8 mouse cellular contexts compared by ENCODE assay signal in genomic region chr10:119239969-119240721, GRCm38 (mm10). TPM values are rescaled to one million over a fixed set of nuclear protein-coding genes. Genes with fewer than 3 reads are reported as not detected.
A peak's percentile ranks its signal among the peaks of the same experiment; 100 is the strongest.
DNase-seq lines count a peak whose midpoint lies in the region; ATAC-seq and TF ChIP-seq lines count a peak whose summit lies in the region.

TSS of gene Cand1 (minus strand) at chr10:119240055.

- H3K27ac ChIP-seq in bone marrow macrophage, adult 2 months (ENCODE audit: insufficient read depth, low read depth, low read length), result peak within 1 kb of the TSS; percentile 83
- H3K27ac ChIP-seq in embryonic fibroblast, embryonic 13.5 days (ENCODE audit: insufficient read depth, low read length), result peak within 1 kb of the TSS; percentile 89
- peak within 1 kb of the TSS; percentile 99 for H3K27ac ChIP-seq in kidney, embryonic 14.5 days (ENCODE audit: low read depth, low read length)
- peak within 1 kb of the TSS; percentile 99 for H3K27ac ChIP-seq in limb, embryonic 15.5 days

- no peak for TF ChIP-seq POLR2A in bone marrow macrophage, adult 2 months (IDR thresholded peaks at IDR 0.05; ENCODE audit: borderline replicate concordance, low read depth, low read length)
- peak; percentile 87 for TF ChIP-seq POLR2A in embryonic fibroblast, embryonic 13.5 days (IDR thresholded peaks at IDR 0.05; ENCODE audit: low read depth, low read length)

- WGBS in kidney, embryonic 14.5 days, result under 1% methylated on average over 65 of the region's 67 CpGs
- WGBS in limb, embryonic 15.5 days, result under 1% methylated on average over 64 of the region's 67 CpGs

- peaks cover 7% of the 10 kb centered on the region for H3K4me1 ChIP-seq in bone marrow macrophage, adult 2 months (ENCODE audit: control insufficient read depth, insufficient read depth, low read length)
- no peaks in the 10 kb centered on the region for H3K4me1 ChIP-seq in embryonic fibroblast, embryonic 13.5 days (ENCODE audit: control insufficient read depth, insufficient read depth, low read length)
- H3K4me1 ChIP-seq in kidney, embryonic 14.5 days (ENCODE audit: control insufficient read depth, insufficient read depth, low read length), result peaks cover 11% of the 10 kb centered on the region; the same call in 1 of the 2 replicates
- peaks cover 10% of the 10 kb centered on the region for H3K4me1 ChIP-seq in limb, embryonic 15.5 days

- H3K27me3 ChIP-seq in kidney, embryonic 14.5 days (ENCODE audit: control insufficient read depth, insufficient read depth, low read length), result no peaks in the 10 kb centered on the region
- H3K27me3 ChIP-seq in limb, embryonic 15.5 days, result no peaks in the 10 kb centered on the region

- H3K9ac ChIP-seq in kidney, embryonic 14.5 days (ENCODE audit: low read depth, low read length), result peak within 1 kb of the TSS; percentile 98
- H3K9ac ChIP-seq in limb, embryonic 15.5 days, result peak within 1 kb of the TSS; percentile 99

- TF ChIP-seq CTCF in bone marrow macrophage, adult 2 months (IDR thresholded peaks at IDR 0.05; ENCODE audit: low read depth, low read length), result no peak
- no peak for TF ChIP-seq CTCF in embryonic fibroblast, embryonic 13.5 days (IDR thresholded peaks at IDR 0.05; ENCODE audit: borderline replicate concordance, insufficient read depth, low read length)

- peak; percentile 97 for ATAC-seq in kidney, embryonic 14.5 days (ENCODE audit: low FRiP score, low TSS enrichment)
- ATAC-seq in limb, embryonic 15.5 days (ENCODE audit: insufficient number of reproducible peaks, low FRiP score, low TSS enrichment, low read depth), result peak; percentile 99

- H3K36me3 ChIP-seq in kidney, embryonic 14.5 days (ENCODE audit: control insufficient read depth, insufficient read depth, low read length), result peaks cover 8% of the 10 kb centered on the region; the same call in 1 of the 2 replicates
- H3K36me3 ChIP-seq in limb, embryonic 15.5 days, result peaks cover 9% of the 10 kb centered on the region; the same call in 1 of the 2 replicates

- peak within 1 kb of the TSS; percentile 95 for H3K4me3 ChIP-seq in bone marrow macrophage, adult 2 months (ENCODE audit: insufficient read depth, low read length)
- peak within 1 kb of the TSS; percentile 79 for H3K4me3 ChIP-seq in embryonic fibroblast, embryonic 13.5 days (ENCODE audit: insufficient read depth, low read length)
- H3K4me3 ChIP-seq in kidney, embryonic 14.5 days (ENCODE audit: low read length), result peak within 1 kb of the TSS; percentile 92
- H3K4me3 ChIP-seq in limb, embryonic 15.5 days, result peak within 1 kb of the TSS; percentile 83

- peak; percentile 99 for DNase-seq in A20 (ENCODE audit: low read depth, low spot score)
- peak; percentile 98 to 99 for DNase-seq in heart, adult 9 months (ENCODE audit: low spot score in 2 of 2)
- peak; percentile 97 to 99 for DNase-seq in monocyte, adult 2 months (ENCODE audit: low read depth in 1 of 2, low spot score in 2 of 2)
- peak; percentile 98 to 99 for DNase-seq in spleen, postnatal 36 days (ENCODE audit: low spot score in 2 of 2)

- H3K4me2 ChIP-seq in kidney, embryonic 14.5 days (replicated peaks; ENCODE audit: low read depth, low read length), result peak within 1 kb of the TSS; percentile 84
- H3K4me2 ChIP-seq in limb, embryonic 15.5 days, result peak within 1 kb of the TSS; percentile 58

- H3K9me3 ChIP-seq in kidney, embryonic 14.5 days (ENCODE audit: control insufficient read depth, low read length), result no peaks in the 10 kb centered on the region
- H3K9me3 ChIP-seq in limb, embryonic 15.5 days, result no peaks in the 10 kb centered on the region

RNA-seq across cellular contexts. Expression of gene Cand1, which starts in this region (rescaled TPM):
- polyA plus RNA-seq in bone marrow macrophage, adult 2 months (2012; ENCODE audit: insufficient read depth, insufficient read length, missing spikeins), result 29.1 and 35.9 TPM in 2 replicates
- 160 and 162 TPM in 2 replicates for polyA plus RNA-seq in embryonic fibroblast, embryonic 13.5 days (2011; ENCODE audit: insufficient read length, low read depth, missing spikeins)
- polyA plus RNA-seq in kidney, embryonic 14.5 days (2014; fragmentation: Nextera tagmentation; extraction: Ambion mirVana), result 36.9 and 89.9 TPM in 2 replicates
- polyA plus RNA-seq in limb, embryonic 15.5 days (2015; fragmentation: Nextera tagmentation; extraction: Ambion mirVana), result 45.3 and 49.8 TPM in 2 replicates

Comparison
In these comparisons a context has a peak if more than half of its experiments do, and no peak if none do; other contexts are left out.
1. Peak in every context shown above with its lines: DNase-seq, ATAC-seq, H3K4me3 ChIP-seq and H3K27ac ChIP-seq.